In genomic region chr2:152105318-152106224, GRCm38 (mm10) we compare ENCODE assay signal across 8 mouse cellular contexts. TPM values are rescaled to one million over a fixed set of nuclear protein-coding genes. Genes with fewer than 3 reads are reported as not detected.
A peak's percentile ranks its signal among the peaks of the same experiment; 100 is the strongest.
DNase-seq lines count a peak whose midpoint lies in the region; ATAC-seq and TF ChIP-seq lines count a peak whose summit lies in the region.

Gene Srxn1, plus strand, starts transcription at chr2:152105516.

- peak within 1 kb of the TSS; percentile 97 for H3K4me2 ChIP-seq in forebrain, embryonic 15.5 days (replicated peaks)
- peak within 1 kb of the TSS; percentile 73 for H3K4me2 ChIP-seq in neural tube, embryonic 15.5 days

- intact Hi-C loops in heart, postnatal 14 days (cut with DNase I) = loop anchor here (5.0 kb wide), 2 partner anchors 237 to 262 kb away; partner anchors contain the start of gene Trib3

- peaks cover 25% of the 10 kb centered on the region for H3K27me3 ChIP-seq in G1E (ENCODE audit: insufficient read depth, low read length)
- no peaks in the 10 kb centered on the region for H3K27me3 ChIP-seq in forebrain, embryonic 15.5 days
- H3K27me3 ChIP-seq in neural tube, embryonic 15.5 days (replicated peaks) = no peaks in the 10 kb centered on the region

- peak; percentile 74 for DNase-seq in G1E (ENCODE audit: low spot score)
- DNase-seq in cerebellum, adult 18-20 months = peak; percentile 93 to 94
- peak; percentile 87 to 88 for DNase-seq in heart, postnatal 14 days
- peak; percentile 78 to 85 for DNase-seq in layer of hippocampus, adult 18-20 months (ENCODE audit: low spot score in 2 of 2)
- DNase-seq in lung, adult 2 months = peak; percentile 87
- peak; percentile 78 for DNase-seq in testis, postnatal 14 days (ENCODE audit: low spot score)

- peak; percentile 80 for ATAC-seq in G1E (ENCODE audit: extremely low read depth, insufficient number of reproducible peaks, low FRiP score, poor library complexity, severe bottlenecking)
- ATAC-seq in forebrain, embryonic 15.5 days (replicated peaks) = peak; percentile 78
- peak; percentile 84 for ATAC-seq in neural tube, embryonic 15.5 days (ENCODE audit: low FRiP score)

- peaks cover 11% of the 10 kb centered on the region for H3K36me3 ChIP-seq in G1E (replicated peaks)
- no peaks in the 10 kb centered on the region for H3K36me3 ChIP-seq in forebrain, embryonic 15.5 days
- no peaks in the 10 kb centered on the region for H3K36me3 ChIP-seq in neural tube, embryonic 15.5 days

- H3K27ac ChIP-seq in forebrain, embryonic 15.5 days (replicated peaks) = peak within 1 kb of the TSS; percentile 25; the same call in 1 of the 2 replicates
- peak within 1 kb of the TSS; percentile 71 for H3K27ac ChIP-seq in neural tube, embryonic 15.5 days (replicated peaks)

- no peaks in the 10 kb centered on the region for H3K9me3 ChIP-seq in G1E (replicated peaks)
- no peaks in the 10 kb centered on the region for H3K9me3 ChIP-seq in forebrain, embryonic 15.5 days
- no peaks in the 10 kb centered on the region for H3K9me3 ChIP-seq in neural tube, embryonic 15.5 days (replicated peaks)

- peak within 1 kb of the TSS; percentile 88 for H3K9ac ChIP-seq in forebrain, embryonic 15.5 days (replicated peaks)
- H3K9ac ChIP-seq in neural tube, embryonic 15.5 days (replicated peaks) = peak within 1 kb of the TSS; percentile 82

- WGBS in forebrain, embryonic 15.5 days = 2% methylated on average over 82 of the region's 84 CpGs
- WGBS in lung, adult 2 months = 1% methylated on average over 84 of the region's 84 CpGs
- under 1% methylated on average over 83 of the region's 84 CpGs for WGBS in neural tube, embryonic 15.5 days

- TF ChIP-seq POLR2A in lung, adult 2 months (IDR thresholded peaks at IDR 0.05; ENCODE audit: borderline replicate concordance, extremely low read depth, low read depth, low read length) = peak; percentile 53; the same call in 1 of the 2 replicates

- no peak for TF ChIP-seq CTCF in G1E (IDR thresholded peaks at IDR 0.05; ENCODE audit: low read depth, low read length)
- TF ChIP-seq CTCF in lung, adult 2 months (IDR thresholded peaks at IDR 0.05; ENCODE audit: insufficient read depth, low read length) = no peak

- peaks cover 8% of the 10 kb centered on the region for H3K4me1 ChIP-seq in G1E (ENCODE audit: insufficient read depth, low read depth, low read length)
- H3K4me1 ChIP-seq in forebrain, embryonic 15.5 days = peaks cover 20% of the 10 kb centered on the region
- peaks cover 6% of the 10 kb centered on the region; the same call in 1 of the 2 replicates for H3K4me1 ChIP-seq in lung, adult 2 months (ENCODE audit: control insufficient read depth, insufficient read depth, low read length)
- H3K4me1 ChIP-seq in neural tube, embryonic 15.5 days = peaks cover 32% of the 10 kb centered on the region

- H3K4me3 ChIP-seq in G1E (ENCODE audit: low read depth, low read length) = peak within 1 kb of the TSS; percentile 68
- peak within 1 kb of the TSS; percentile 72 for H3K4me3 ChIP-seq in forebrain, embryonic 15.5 days
- H3K4me3 ChIP-seq in lung, adult 2 months (replicated peaks; ENCODE audit: extremely low read depth, low read depth, low read length) = peak within 1 kb of the TSS; percentile 76
- peak within 1 kb of the TSS; percentile 66 for H3K4me3 ChIP-seq in neural tube, embryonic 15.5 days (replicated peaks)

RNA-seq across cellular contexts. Expression of gene Srxn1, which starts in this region (rescaled TPM):
- total RNA-seq in G1E (2014; fragmentation: Nextera tagmentation) (2.9 and 5.5 TPM in 2 replicates), G1E (2017) (17.8 and 21.0 TPM in 2 replicates)
- 2.5 and 4.0 TPM in 2 replicates for polyA plus RNA-seq in G1E (2012)
- polyA plus RNA-seq in forebrain, embryonic 15.5 days (2015; fragmentation: Nextera tagmentation; extraction: Ambion mirVana) = 11.1 and 13.0 TPM in 2 replicates
- total RNA-seq in heart, postnatal 14 days (2021) = 10 to 100 TPM in 1 of 2 experiments, 1 to 10 TPM in 1; 9.8 to 11.9 TPM
- total RNA-seq in layer of hippocampus, adult 18-20 months (2021) = 10 to 100 TPM; 74.1 to 84.4 TPM
- polyA plus RNA-seq in lung, adult 2 months (2012; rRNA removed) = 47.3 and 54.8 TPM in 2 replicates
- polyA plus RNA-seq in neural tube, embryonic 15.5 days (2015; fragmentation: Nextera tagmentation; extraction: Ambion mirVana) = 25.8 and 27.7 TPM in 2 replicates

Comparison
In these comparisons a context has a peak if more than half of its experiments do, and no peak if none do; other contexts are left out.
1. Peak in every context shown above with its lines: DNase-seq, ATAC-seq, H3K4me3 ChIP-seq and H3K27ac ChIP-seq.